Mouse (Mus musculus) midbrain, embryonic 10.5 days (tissue): ENCODE measurements around the gene Slc22a23. TPM values are rescaled to one million over a fixed set of nuclear protein-coding genes. Genes with fewer than 3 reads are reported as not detected.

Experiments
- DNase-seq: peaks from one replicate; pipeline ENCODE4 v3.0.0-alpha.2; 2017; ENCODE audit warnings: low spot score
- H3K27ac ChIP-seq: fragments of 300-500 bp; sonication (generic); replicated peaks from 2 replicates; pipeline ENCODE4 v1.5.1; 2016; ENCODE audit warnings: mild to moderate bottlenecking
- H3K27me3 ChIP-seq: fragments of 300-500 bp; sonication (generic); 2 replicates; pipeline ENCODE4 v1.6.1; 2016; ENCODE audit warnings: low read depth, mild to moderate bottlenecking; ENCODE audit not compliant: poor library complexity, severe bottlenecking
- H3K36me3 ChIP-seq: fragments of 300-500 bp; sonication (generic); 2 replicates; pipeline ENCODE4 v1.6.1; 2016; ENCODE audit warnings: mild to moderate bottlenecking, moderate library complexity
- H3K4me1 ChIP-seq: fragments of 300-500 bp; sonication (generic); 2 replicates; pipeline ENCODE4 v1.6.1; 2016
- H3K4me3 ChIP-seq: fragments of 300-500 bp; sonication (generic); 2 replicates; pipeline ENCODE4 v1.5.1; 2016; ENCODE audit warnings: mild to moderate bottlenecking, moderate library complexity
- H3K9me3 ChIP-seq: fragments of 300-500 bp; sonication (generic); replicated peaks from 2 replicates; pipeline ENCODE4 v1.6.1; 2016; ENCODE audit warnings: mild to moderate bottlenecking
- WGBS: fragments of 180-500 bp; shearing (Covaris S2); methylation state at CpG from one replicate; pipeline ENCODE4 v1.1.7; 2016; 5-methylcytosine and 5-hydroxymethylcytosine counted together
- polyA plus RNA-seq: library from polyadenylated mRNA; unstranded; fragments of >200 nt; fragmentation: Nextera tagmentation; extraction: Ambion mirVana; gene quantifications from 2 replicates; pipeline ENCODE4 v1.2.1, GENCODE M21; 2016

Slc22a23 gene
- polyA plus RNA-seq, 1 experiment from 2014 or later: 7.9 TPM

- H3K4me3 ChIP-seq: no peak overlapping the region
- DNase-seq: no peak
- peak overlapping the region; percentile 57; the same call in 1 of the 2 replicates for H3K27ac ChIP-seq
- no peaks in the 10 kb centered on the region for H3K9me3 ChIP-seq
- H3K36me3 ChIP-seq: peaks cover 3% of the 10 kb centered on the region; the same call in 1 of the 2 replicates
- H3K4me1 ChIP-seq: peaks cover 58% of the 10 kb centered on the region
- WGBS: 91% methylated on average over 1 of the region's 1 CpGs
- no peaks in the 10 kb centered on the region for H3K27me3 ChIP-seq
These were observed 54.6 kb downstream of the Slc22a23 start for GRCm38 (mm10) chr13:34290346-34290745.

- DNase-seq: no peak
- no peaks in the 10 kb centered on the region for H3K27me3 ChIP-seq
- WGBS: 89% methylated on average over 2 of the region's 2 CpGs
- no peak overlapping the region for H3K4me3 ChIP-seq
- H3K36me3 ChIP-seq: peaks cover 4% of the 10 kb centered on the region; the same call in 1 of the 2 replicates
- peaks cover 64% of the 10 kb centered on the region for H3K4me1 ChIP-seq
- no peaks in the 10 kb centered on the region for H3K9me3 ChIP-seq
- H3K27ac ChIP-seq: peak overlapping the region; percentile 87
These were observed 55.4 kb downstream of the Slc22a23 start for GRCm38 (mm10) chr13:34289567-34289966.

GRCm38 (mm10) chr13:34288129-34288528 lies 56.9 kb downstream of the Slc22a23 start:
- 34% methylated on average over 2 of the region's 2 CpGs for WGBS

GRCm38 (mm10) chr13:34287601-34288083 lies 57.3 kb downstream of the Slc22a23 start:
- Histone ChIP-seq H3K36me3 (peaks cover 13% of the 10 kb centered on the region; the same call in 1 of the 2 replicates), H3K4me1 (peaks cover 72% of the 10 kb centered on the region), H3K27me3 (no peaks in the 10 kb centered on the region), H3K4me3 (peak overlapping the region; percentile 4; the same call in 1 of the 2 replicates), H3K9me3 (no peaks in the 10 kb centered on the region), H3K27ac (peak overlapping the region; percentile 87)
- WGBS: 8% methylated on average over 9 of the region's 9 CpGs
- peak; percentile 82 for DNase-seq

More at GRCm38 (mm10) chr13:34288129-34288528, 56.9 kb downstream of the Slc22a23 start:
- H3K9me3 ChIP-seq: no peaks in the 10 kb centered on the region
- peak overlapping the region; percentile 87 for H3K27ac ChIP-seq
- no peak overlapping the region for H3K4me3 ChIP-seq
- H3K4me1 ChIP-seq: peaks cover 72% of the 10 kb centered on the region
- H3K27me3 ChIP-seq: no peaks in the 10 kb centered on the region
- no peak for DNase-seq
- peaks cover 13% of the 10 kb centered on the region; the same call in 1 of the 2 replicates for H3K36me3 ChIP-seq

GRCm38 (mm10) chr13:34281360-34281759 lies 63.6 kb downstream of the Slc22a23 start:
- WGBS: 93% methylated on average over 6 of the region's 6 CpGs
- no peaks in the 10 kb centered on the region for H3K9me3 ChIP-seq
- no peak for DNase-seq
- 0 out of 2 replicates have a peak overlapping the region, but pooled peaks have one; percentile 23 for H3K27ac ChIP-seq
- H3K4me1 ChIP-seq: peaks cover 43% of the 10 kb centered on the region
- H3K27me3 ChIP-seq: no peaks in the 10 kb centered on the region
- peaks cover 44% of the 10 kb centered on the region for H3K36me3 ChIP-seq
- H3K4me3 ChIP-seq: no peak overlapping the region

- Histone ChIP-seq H3K27me3 (no peaks in the 10 kb centered on the region), H3K36me3 (peaks cover 52% of the 10 kb centered on the region), H3K9me3 (0 out of 2 replicates have a peak, but pooled peaks cover 3% of the 10 kb centered on the region), H3K4me1 (peaks cover 18% of the 10 kb centered on the region), H3K4me3 (no peak overlapping the region), H3K27ac (peak overlapping the region; percentile 80)
- WGBS: 72% methylated on average over 5 of the region's 5 CpGs
- no peak for DNase-seq
These were observed 66.2 kb downstream of the Slc22a23 start for GRCm38 (mm10) chr13:34278759-34279270.

GRCm38 (mm10) chr13:34278288-34278701 lies 66.7 kb downstream of the Slc22a23 start:
- Histone ChIP-seq H3K36me3 (peaks cover 52% of the 10 kb centered on the region), H3K9me3 (0 out of 2 replicates have a peak, but pooled peaks cover 3% of the 10 kb centered on the region), H3K4me3 (no peak overlapping the region), H3K27ac (peak overlapping the region; percentile 80), H3K27me3 (no peaks in the 10 kb centered on the region), H3K4me1 (peaks cover 17% of the 10 kb centered on the region)
- peak; percentile 53 for DNase-seq
- 44% methylated on average over 6 of the region's 6 CpGs for WGBS

- Histone ChIP-seq H3K27ac (no peak overlapping the region), H3K9me3 (0 out of 2 replicates have a peak, but pooled peaks cover 3% of the 10 kb centered on the region), H3K36me3 (peaks cover 52% of the 10 kb centered on the region), H3K4me3 (no peak overlapping the region), H3K27me3 (no peaks in the 10 kb centered on the region), H3K4me1 (peaks cover 22% of the 10 kb centered on the region)
- no peak for DNase-seq
- 86% methylated on average over 2 of the region's 2 CpGs for WGBS
These were observed 67.4 kb downstream of the Slc22a23 start for GRCm38 (mm10) chr13:34277611-34278010.

- Histone ChIP-seq H3K27me3 (no peaks in the 10 kb centered on the region), H3K36me3 (peaks cover 48% of the 10 kb centered on the region), H3K9me3 (0 out of 2 replicates have a peak, but pooled peaks cover 3% of the 10 kb centered on the region), H3K4me1 (peaks cover 28% of the 10 kb centered on the region), H3K4me3 (no peak overlapping the region), H3K27ac (no peak overlapping the region)
- 90% methylated on average over 3 of the region's 3 CpGs for WGBS
- DNase-seq: no peak
These were observed 68.0 kb downstream of the Slc22a23 start for GRCm38 (mm10) chr13:34277001-34277400.

GRCm38 (mm10) chr13:34274890-34275289 lies 70.1 kb downstream of the Slc22a23 start:
- no peaks in the 10 kb centered on the region for H3K27me3 ChIP-seq
- no peak for DNase-seq
- 0 out of 2 replicates have a peak, but pooled peaks cover 3% of the 10 kb centered on the region for H3K9me3 ChIP-seq
- peaks cover 39% of the 10 kb centered on the region for H3K4me1 ChIP-seq
- WGBS: 93% methylated on average over 1 of the region's 1 CpGs
- peaks cover 39% of the 10 kb centered on the region for H3K36me3 ChIP-seq
- H3K4me3 ChIP-seq: no peak overlapping the region
- no peak overlapping the region for H3K27ac ChIP-seq

- 96% methylated on average over 2 of the region's 2 CpGs for WGBS
- Histone ChIP-seq H3K4me1 (peaks cover 39% of the 10 kb centered on the region), H3K9me3 (0 out of 2 replicates have a peak, but pooled peaks cover 3% of the 10 kb centered on the region), H3K4me3 (no peak overlapping the region), H3K36me3 (peaks cover 39% of the 10 kb centered on the region), H3K27ac (no peak overlapping the region), H3K27me3 (no peaks in the 10 kb centered on the region)
- DNase-seq: no peak
These were observed 70.6 kb downstream of the Slc22a23 start for GRCm38 (mm10) chr13:34274417-34274816.

- H3K27ac ChIP-seq: peak overlapping the region; percentile 59; the same call in 1 of the 2 replicates
- no peak for DNase-seq
These were observed 72.5 kb downstream of the Slc22a23 start for GRCm38 (mm10) chr13:34272275-34273054.

More at GRCm38 (mm10) chr13:34272275-34273054, 72.5 kb downstream of the Slc22a23 start:
- H3K36me3 ChIP-seq: peaks cover 45% of the 10 kb centered on the region
- 36% methylated on average over 8 of the region's 8 CpGs for WGBS
- peaks cover 22% of the 10 kb centered on the region for H3K4me1 ChIP-seq
- H3K27me3 ChIP-seq: no peaks in the 10 kb centered on the region
- H3K9me3 ChIP-seq: 0 out of 2 replicates have a peak, but pooled peaks cover 3% of the 10 kb centered on the region
- H3K4me3 ChIP-seq: no peak overlapping the region
